Mouse (Mus musculus) E14TG2a.4 (cell line): ENCODE data around the gene Ptprm.

Source experiments
- CTCF ChIP-seq: conservative IDR thresholded peaks from 2 replicates; pipeline ENCODE4 v1.5.1; 2014; ENCODE audit warnings: low read length
- POU5F1 ChIP-seq: IDR thresholded peaks from 2 replicates; pipeline ENCODE4 v1.6.1; 2014; ENCODE audit warnings: low read length, borderline replicate concordance

GRCm38 (mm10) chr17:66664796-66665195, 689.5 kb downstream of the Ptprm start:
- TF ChIP-seq CTCF (no peak), POU5F1 (no peak)
